In genomic region chr3:50981751-50982150, GRCm38 (mm10) we compare ENCODE assay signal across 32 mouse cellular contexts.
"Had no signal": no experiment of that assay in that cellular context is flagged by ENCODE, and none has a peak within 500 bp of the region (broad histone marks: within the 10 kb centered on the region; RNA-seq: fewer than 3 reads in every experiment).

No protein-coding gene starts in this region.

- H3K27me3 ChIP-seq: limb, embryonic 12.5 days; limb, embryonic 13.5 days; limb, embryonic 15.5 days; liver, embryonic 12.5 days; liver, embryonic 13.5 days; liver, embryonic 15.5 days; lung, embryonic 15.5 days; megakaryocyte, embryonic 14.5 days; midbrain, embryonic 12.5 days; midbrain, embryonic 13.5 days; midbrain, embryonic 15.5 days; neural tube, embryonic 12.5 days had no signal

- H3K27ac ChIP-seq: left cerebral cortex, adult 2 months; limb, embryonic 12.5 days; limb, embryonic 13.5 days; limb, embryonic 15.5 days; liver, embryonic 12.5 days; liver, embryonic 13.5 days; liver, embryonic 14.5 days; liver, embryonic 15.5 days; lung, embryonic 15.5 days; macrophage; midbrain, embryonic 12.5 days; midbrain, embryonic 13.5 days; neural tube, embryonic 12.5 days had no signal

- ATAC-seq: liver, embryonic 12.5 days; liver, postnatal 0 days; lung, postnatal 0 days; midbrain, embryonic 15.5 days; midbrain, embryonic 16.5 days had no signal

- H3K4me3 ChIP-seq: left cerebral cortex, adult 2 months; limb, embryonic 10.5 days; limb, embryonic 12.5 days; limb, embryonic 13.5 days; limb, embryonic 15.5 days; liver, embryonic 12.5 days; liver, embryonic 13.5 days; liver, embryonic 15.5 days; lung, embryonic 15.5 days; megakaryocyte, embryonic 14.5 days; midbrain, embryonic 10.5 days; midbrain, embryonic 12.5 days; midbrain, embryonic 13.5 days; midbrain, embryonic 15.5 days; myocyte; neural tube, embryonic 12.5 days had no signal

- H3K4me1 ChIP-seq: liver, embryonic 12.5 days; liver, embryonic 13.5 days; liver, embryonic 15.5 days; megakaryocyte, embryonic 14.5 days had no signal

- DNase-seq: left cerebral cortex, postnatal 4 days; liver; liver, embryonic 13.5 days; liver, postnatal 0 days; lung, adult 18-20 months; lung, adult 2 months; lung, embryonic 14.5 days; lung, postnatal 10 days; lung, postnatal 14 days; lung, postnatal 36 days; lung, postnatal 4 days; midbrain, embryonic 14.5 days had no signal

- H3K9me3 ChIP-seq: limb, embryonic 10.5 days; limb, embryonic 12.5 days; limb, embryonic 13.5 days; limb, embryonic 15.5 days; liver, embryonic 12.5 days; liver, embryonic 13.5 days; liver, embryonic 15.5 days; lung, embryonic 15.5 days; megakaryocyte, embryonic 14.5 days; midbrain, embryonic 10.5 days; midbrain, embryonic 12.5 days; midbrain, embryonic 13.5 days; midbrain, embryonic 15.5 days; neural tube, embryonic 12.5 days had no signal

- H3K9ac ChIP-seq: limb, embryonic 12.5 days; limb, embryonic 13.5 days; limb, embryonic 15.5 days; liver, embryonic 12.5 days; liver, embryonic 13.5 days; liver, embryonic 14.5 days; liver, embryonic 15.5 days; liver, postnatal 0 days; lung, embryonic 14.5 days; lung, embryonic 15.5 days; midbrain, embryonic 12.5 days; midbrain, embryonic 13.5 days; midbrain, embryonic 15.5 days; neural tube, embryonic 12.5 days had no signal

- H3K36me3 ChIP-seq: limb, embryonic 10.5 days; limb, embryonic 12.5 days; limb, embryonic 13.5 days; limb, embryonic 15.5 days; liver, embryonic 12.5 days; liver, embryonic 13.5 days; liver, embryonic 15.5 days; lung, embryonic 15.5 days; midbrain, embryonic 10.5 days; midbrain, embryonic 12.5 days; midbrain, embryonic 13.5 days; midbrain, embryonic 15.5 days; neural tube, embryonic 12.5 days had no signal

- H3K4me2 ChIP-seq: limb, embryonic 12.5 days; limb, embryonic 13.5 days; limb, embryonic 15.5 days; liver, embryonic 11.5 days; liver, embryonic 12.5 days; liver, embryonic 13.5 days; liver, embryonic 15.5 days; lung, embryonic 14.5 days; lung, embryonic 15.5 days; midbrain, embryonic 12.5 days; midbrain, embryonic 13.5 days; midbrain, embryonic 15.5 days; neural tube, embryonic 12.5 days had no signal
